Mouse (Mus musculus) MEL (cell line): ENCODE data around the gene Haus2. TPM values are rescaled to one million over a fixed set of nuclear protein-coding genes. Genes with fewer than 3 reads are reported as not detected.

ENCODE experiments used
- DNase-seq: peaks from one replicate; pipeline ENCODE4 v3.0.0; 2011; ENCODE audit warnings: low read depth, low spot score
- H3K27ac ChIP-seq: 2 replicates; pipeline ENCODE4 v1.5.1; 2012; ENCODE audit warnings: low read depth, mild to moderate bottlenecking, control low read depth, low read length, moderate library complexity; ENCODE audit not compliant: control insufficient read depth
- H3K27me3 ChIP-seq, 2 experiments: fragments of 150-350 bp in 1 of 2; sonication (generic) in 1 of 2; 2 replicates each; pipeline ENCODE4 v1.6.1; 2012; ENCODE audit warnings: low read length in 2 of 2, mild to moderate bottlenecking in 2 of 2, improper control_type of control experiment in 1 of 2, moderate library complexity in 1 of 2; ENCODE audit not compliant: insufficient read depth in 2 of 2, control insufficient read depth in 1 of 2
- H3K36me3 ChIP-seq, 2 experiments: 2 replicates each; pipeline ENCODE4 v1.6.1; 2012 to 2014; ENCODE audit warnings: low read length in 2 of 2, improper control_type of control experiment in 1 of 2, inconsistent platforms in 1 of 2, mild to moderate bottlenecking in 1 of 2; ENCODE audit not compliant: insufficient read depth in 2 of 2, control insufficient read depth in 1 of 2
- H3K4me1 ChIP-seq, 2 experiments: fragments of 150-350 bp in 1 of 2; sonication (generic) in 1 of 2; 2 replicates each; pipeline ENCODE4 v1.6.1; 2012; ENCODE audit warnings: low read length in 2 of 2, improper control_type of control experiment in 1 of 2, mild to moderate bottlenecking in 1 of 2; ENCODE audit not compliant: insufficient read depth in 2 of 2, control insufficient read depth in 1 of 2
- H3K4me3 ChIP-seq, 2 experiments: fragments of 150-350 bp in 1 of 2; sonication (generic) in 1 of 2; 2 replicates each; pipeline ENCODE4 v1.5.1; 2012; ENCODE audit warnings: low read depth in 2 of 2, low read length in 2 of 2, mild to moderate bottlenecking in 2 of 2, moderate library complexity in 2 of 2, control low read depth in 1 of 2, improper control_type of control experiment in 1 of 2; ENCODE audit not compliant: control insufficient read depth in 1 of 2, insufficient read depth in 1 of 2
- H3K79me2 ChIP-seq: 2 replicates; pipeline ENCODE4 v1.6.1; 2012; ENCODE audit warnings: mild to moderate bottlenecking, low read length, moderate library complexity; ENCODE audit not compliant: control insufficient read depth, poor library complexity, insufficient read depth
- H3K9ac ChIP-seq: 2 replicates; pipeline ENCODE4 v1.6.1; 2012; ENCODE audit warnings: low read depth, mild to moderate bottlenecking, control low read depth, low read length, moderate library complexity; ENCODE audit not compliant: control insufficient read depth, poor library complexity, severe bottlenecking
- H3K9me3 ChIP-seq: fragments of 150-350 bp; sonication (generic); replicated peaks from 2 replicates; pipeline ENCODE4 v1.6.1; 2012; ENCODE audit warnings: mild to moderate bottlenecking, low read length, improper control_type of control experiment, moderate library complexity; ENCODE audit not compliant: insufficient read depth
- BHLHE40 ChIP-seq: IDR thresholded peaks from 2 replicates; pipeline ENCODE4 v1.6.1; 2012; ENCODE audit warnings: low read depth, mild to moderate bottlenecking, inconsistent platforms, low read length, improper control_type of control experiment, borderline replicate concordance
- CHD2 ChIP-seq: IDR thresholded peaks from 2 replicates; pipeline ENCODE4 v1.6.1; 2011; ENCODE audit warnings: low read length, improper control_type of control experiment
- CTCF ChIP-seq, 3 experiments: IDR thresholded peaks in 2 of 3; conservative IDR thresholded peaks in 1 of 3; 2 replicates each; pipeline ENCODE4 v1.5.1; 2011 to 2012; ENCODE audit warnings: low read length in 3 of 3, low read depth in 2 of 3, mild to moderate bottlenecking in 2 of 3, improper control_type of control experiment in 1 of 3, inconsistent platforms in 1 of 3, mixed read lengths in 1 of 3, moderate library complexity in 1 of 3; ENCODE audit not compliant: control insufficient read depth in 1 of 3, insufficient read depth in 1 of 3, poor library complexity in 1 of 3, severe bottlenecking in 1 of 3
- ELF1 ChIP-seq: IDR thresholded peaks from 2 replicates; pipeline ENCODE4 v1.6.1; 2014; ENCODE audit warnings: low read depth, mild to moderate bottlenecking, inconsistent platforms, low read length, improper control_type of control experiment, moderate library complexity
- EP300 ChIP-seq, 2 experiments: IDR thresholded peaks; 2 replicates each; pipeline ENCODE4 v1.6.1; 2011; ENCODE audit warnings: improper control_type of control experiment in 2 of 2, low read length in 2 of 2, low read depth in 1 of 2, mild to moderate bottlenecking in 1 of 2
- ETS1 ChIP-seq: IDR thresholded peaks from 2 replicates; pipeline ENCODE4 v1.6.1; 2012; ENCODE audit warnings: low read depth, mild to moderate bottlenecking, inconsistent platforms, low read length, improper control_type of control experiment, moderate library complexity
- GATA1 ChIP-seq: IDR thresholded peaks from 2 replicates; pipeline ENCODE4 v1.6.1; 2011; ENCODE audit warnings: low read depth, low read length, improper control_type of control experiment
- HCFC1 ChIP-seq: IDR thresholded peaks from 2 replicates; pipeline ENCODE4 v1.6.1; 2012; ENCODE audit warnings: low read depth, mild to moderate bottlenecking, inconsistent platforms, low read length, improper control_type of control experiment, moderate library complexity
- KAT2A ChIP-seq: conservative IDR thresholded peaks from 2 replicates; pipeline ENCODE4 v1.6.1; 2012; ENCODE audit warnings: low read depth, low read length, improper control_type of control experiment, inconsistent platforms
- MAFK ChIP-seq: IDR thresholded peaks from 2 replicates; pipeline ENCODE4 v1.6.1; 2011; ENCODE audit warnings: low read depth, mild to moderate bottlenecking, low read length, improper control_type of control experiment, borderline replicate concordance
- MAX ChIP-seq: IDR thresholded peaks from 2 replicates; pipeline ENCODE4 v1.6.1; 2011; ENCODE audit warnings: low read length, improper control_type of control experiment
- MAZ ChIP-seq: IDR thresholded peaks from 2 replicates; pipeline ENCODE4 v1.6.1; 2012; ENCODE audit warnings: low read depth, mild to moderate bottlenecking, inconsistent platforms, low read length, improper control_type of control experiment
- MYC ChIP-seq: IDR thresholded peaks from 2 replicates; pipeline ENCODE4 v1.6.1; 2011; ENCODE audit warnings: low read depth, mild to moderate bottlenecking, low read length, improper control_type of control experiment, moderate library complexity
- NRF1 ChIP-seq: IDR thresholded peaks from 2 replicates; pipeline ENCODE4 v1.6.1; 2014; ENCODE audit warnings: low read depth, mild to moderate bottlenecking, inconsistent platforms, low read length, improper control_type of control experiment, moderate library complexity; ENCODE audit not compliant: poor library complexity, insufficient read depth, severe bottlenecking
- POLR2A ChIP-seq, 2 experiments: IDR thresholded peaks; 2 replicates each; pipeline ENCODE4 v1.6.1; 2011 to 2012; ENCODE audit warnings: low read length in 2 of 2, mild to moderate bottlenecking in 2 of 2, control low read depth in 1 of 2, improper control_type of control experiment in 1 of 2, low read depth in 1 of 2, moderate library complexity in 1 of 2; ENCODE audit not compliant: control insufficient read depth in 1 of 2, insufficient read depth in 1 of 2, poor library complexity in 1 of 2
- POLR2AphosphoS5 ChIP-seq: IDR thresholded peaks from 2 replicates; pipeline ENCODE4 v1.6.1; 2012; ENCODE audit warnings: low read depth, borderline replicate concordance, mild to moderate bottlenecking, inconsistent platforms, low read length, moderate library complexity, mixed read lengths
- RCOR1 ChIP-seq: IDR thresholded peaks from 2 replicates; pipeline ENCODE4 v1.6.1; 2012; ENCODE audit warnings: low read depth, mild to moderate bottlenecking, inconsistent platforms, low read length, improper control_type of control experiment
- SIN3A ChIP-seq: IDR thresholded peaks from 2 replicates; pipeline ENCODE4 v1.6.1; 2012; ENCODE audit warnings: low read length, improper control_type of control experiment, inconsistent platforms
- TCF12 ChIP-seq: IDR thresholded peaks from 2 replicates; pipeline ENCODE4 v1.6.1; 2014; ENCODE audit warnings: low read depth, mild to moderate bottlenecking, inconsistent platforms, low read length, improper control_type of control experiment, moderate library complexity
- UBTF ChIP-seq: IDR thresholded peaks from 2 replicates; pipeline ENCODE4 v1.6.1; 2012; ENCODE audit warnings: low read depth, mild to moderate bottlenecking, inconsistent platforms, low read length, improper control_type of control experiment, moderate library complexity, borderline replicate concordance; ENCODE audit not compliant: insufficient read depth
- USF1 ChIP-seq: IDR thresholded peaks from 2 replicates; pipeline ENCODE4 v1.6.1; 2014; ENCODE audit warnings: low read depth, mild to moderate bottlenecking, inconsistent platforms, low read length, improper control_type of control experiment, moderate library complexity
- ZKSCAN1 ChIP-seq: IDR thresholded peaks from 2 replicates; pipeline ENCODE4 v1.6.1; 2012; ENCODE audit warnings: low read depth, mild to moderate bottlenecking, inconsistent platforms, low read length, improper control_type of control experiment, moderate library complexity
- ZNF384 ChIP-seq: IDR thresholded peaks from 2 replicates; pipeline ENCODE4 v1.6.1; 2012; ENCODE audit warnings: low read depth, mild to moderate bottlenecking, inconsistent platforms, low read length, improper control_type of control experiment
- polyA plus RNA-seq, 2 experiments: library from polyadenylated mRNA; stranded (reverse) in 1 of 2; unstranded in 1 of 2; fragments of >175 nt in 1 of 2; fragments of >200 nt in 1 of 2; gene quantifications; 2 replicates each; pipeline versions ENCODE4 v1.2.1 to v1.2.4; 2012; ENCODE audit warnings: low replicate concordance in 2 of 2, low read depth in 1 of 2; ENCODE audit not compliant: insufficient read length in 2 of 2, insufficient read depth in 1 of 2, missing spikeins in 1 of 2
- total RNA-seq: library from RNA; depleted of rRNA; stranded (reverse); fragments of 300-350 nt; gene quantifications from 2 replicates; pipeline ENCODE4 v1.2.3, GENCODE M21; 2012

The Haus2 gene
- total and polyA plus RNA-seq, 3 experiments: 14.5 to 16.7 TPM; not detected in 1

DNA sequence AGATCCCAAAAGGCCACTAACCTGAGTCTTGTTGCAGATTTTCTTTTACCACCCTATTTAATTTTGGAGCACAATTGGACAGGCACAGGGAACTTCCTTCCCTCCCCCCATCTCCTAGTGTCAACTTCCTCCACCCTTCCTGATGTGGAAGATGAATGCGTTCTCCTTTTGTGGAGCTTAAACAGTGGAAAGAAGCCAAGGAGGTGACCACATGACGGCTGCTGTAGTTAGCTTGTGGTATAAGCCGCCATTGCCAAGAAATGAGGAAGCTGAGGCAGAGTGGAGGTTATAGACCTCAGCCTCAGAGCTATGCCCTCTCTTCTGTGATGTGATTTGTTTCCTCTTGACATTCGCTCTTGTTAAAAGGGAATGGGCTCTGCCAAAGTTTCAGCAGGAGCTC is 22.8 kb downstream of the Haus2 start:
- TF ChIP-seq POLR2AphosphoS5 (no peak), NRF1 (no peak), MYC (peak; percentile 73; the same call in 1 of the 2 replicates), BHLHE40 (no peak; the same call in 1 of the 2 replicates), EP300 (IDR thresholded peaks at IDR 0.05; ENCODE audit: low read depth in 1 of 2, low read length in 2 of 2) (peak; percentile 27 to 34; a peak in 2 of 4 replicates), CHD2 (no peak), RCOR1 (peak; percentile 90), HCFC1 (no peak), ZNF384 (no peak), ETS1 (peak; percentile 93), KAT2A (no peak), ELF1 (0 out of 2 replicates have a peak, but pooled peaks have one; percentile 37), POLR2A (IDR thresholded peaks at IDR 0.05; ENCODE audit: control insufficient read depth in 1 of 2, insufficient read depth in 1 of 2, low read depth in 1 of 2, low read length in 2 of 2, poor library complexity in 1 of 2) (no peak), USF1 (peak; percentile 85), GATA1 (no peak), CTCF (IDR thresholded peaks at IDR 0.05 in 2 of 3, conservative IDR thresholded peaks at IDR 0.05 in 1 of 3; ENCODE audit: control insufficient read depth in 1 of 3, insufficient read depth in 1 of 3, low read depth in 2 of 3, low read length in 3 of 3, poor library complexity in 1 of 3, severe bottlenecking in 1 of 3) (no peak), MAFK (no peak), MAZ (no peak), ZKSCAN1 (no peak), MAX (0 out of 2 replicates have a peak, but pooled peaks have one; percentile 16), TCF12 (peak; percentile 61), UBTF (no peak), SIN3A (peak; percentile 40; the same call in 1 of the 2 replicates)
- Histone ChIP-seq H3K79me2 (no peaks in the 10 kb centered on the region), H3K9ac (no peak overlapping the region), H3K4me1 (peaks cover 0 to 30% of the 10 kb centered on the region in 2 experiments), H3K4me3 (no peak overlapping the region), H3K27me3 (no peaks in the 10 kb centered on the region), H3K27ac (peak overlapping the region; percentile 35), H3K36me3 (peaks cover 0 to 28% of the 10 kb centered on the region in 2 experiments; a peak in 2 of 4 replicates), H3K9me3 (no peaks in the 10 kb centered on the region)
- DNase-seq: peak; percentile 95
